Mouse (Mus musculus) heart, adult 2 months (tissue): ENCODE data around the gene Cntn4. TPM values are rescaled to one million over a fixed set of nuclear protein-coding genes. Genes with fewer than 3 reads are reported as not detected.

Experiments
- DNase-seq, 2 experiments: peaks; one replicate each; pipeline ENCODE4 v3.0.0; 2021
- H3K27ac ChIP-seq: fragments of 200-600 bp; 2 replicates; pipeline ENCODE4 v1.8.1; 2022
- H3K27me3 ChIP-seq: fragments of 200-500 bp; 2 replicates; pipeline ENCODE4 v1.6.1; 2012; ENCODE audit warnings: mild to moderate bottlenecking, low read length, inconsistent platforms, mixed read lengths; ENCODE audit not compliant: control insufficient read depth, insufficient read depth
- H3K36me3 ChIP-seq: fragments of 200-500 bp; 2 replicates; pipeline ENCODE4 v1.6.1; 2012; ENCODE audit warnings: low read length, inconsistent platforms; ENCODE audit not compliant: control insufficient read depth, insufficient read depth
- H3K4me1 ChIP-seq: fragments of 200-500 bp; 2 replicates; pipeline ENCODE4 v1.6.1; 2011; ENCODE audit warnings: low read length; ENCODE audit not compliant: control insufficient read depth, insufficient read depth
- H3K4me3 ChIP-seq: fragments of 200-600 bp; 2 replicates; pipeline ENCODE4 v1.8.1; 2022
- H3K79me2 ChIP-seq: fragments of 200-500 bp; replicated peaks from 2 replicates; pipeline ENCODE4 v1.6.1; 2012; ENCODE audit warnings: mild to moderate bottlenecking, inconsistent platforms, low read length, moderate library complexity, mixed read lengths; ENCODE audit not compliant: control insufficient read depth, insufficient read depth
- H3K9ac ChIP-seq: fragments of 200-500 bp; 2 replicates; pipeline ENCODE4 v1.6.1; 2012; ENCODE audit warnings: low read depth, mild to moderate bottlenecking, control low read depth, inconsistent platforms, low read length, mixed read lengths
- CTCF ChIP-seq: fragments of 200-600 bp; IDR thresholded peaks from 2 replicates; pipeline ENCODE4 v1.8.1; 2022; ENCODE audit warnings: antibody characterized with exemption, mild to moderate bottlenecking, moderate library complexity
- EP300 ChIP-seq: fragments of 200-500 bp; IDR thresholded peaks from 2 replicates; pipeline ENCODE4 v1.6.1; 2011; ENCODE audit warnings: low read depth, low read length, control low read depth; ENCODE audit not compliant: insufficient read depth
- POLR2A ChIP-seq: fragments of 200-500 bp; IDR thresholded peaks from 2 replicates; pipeline ENCODE4 v1.6.1; 2011; ENCODE audit warnings: mild to moderate bottlenecking, low read depth, low read length, control low read depth; ENCODE audit not compliant: insufficient read depth
- WGBS: fragments of 180-500 bp; shearing (Covaris S2); methylation state at CpG from one replicate; pipeline ENCODE4 v1.1.7; 2018; 5-methylcytosine and 5-hydroxymethylcytosine counted together
- intact Hi-C: fragments of 180-260 bp; cut with DNase I; formaldehyde crosslinking; loops from one replicate; pipeline ENCODE4 v1.15.1; 2025
- polyA plus RNA-seq: library from polyadenylated mRNA; depleted of rRNA; stranded (reverse); fragments of >200 nt; gene quantifications from 2 replicates; pipeline ENCODE4 v1.2.3, GENCODE M21; 2012
- total RNA-seq, 2 experiments: library from RNA; stranded (reverse); gene quantifications; 2 replicates each; pipeline ENCODE4 v1.2.3; 2021

Gene Cntn4
- total and polyA plus RNA-seq, 3 experiments, result 0.04 TPM; not detected in 2

DNA sequence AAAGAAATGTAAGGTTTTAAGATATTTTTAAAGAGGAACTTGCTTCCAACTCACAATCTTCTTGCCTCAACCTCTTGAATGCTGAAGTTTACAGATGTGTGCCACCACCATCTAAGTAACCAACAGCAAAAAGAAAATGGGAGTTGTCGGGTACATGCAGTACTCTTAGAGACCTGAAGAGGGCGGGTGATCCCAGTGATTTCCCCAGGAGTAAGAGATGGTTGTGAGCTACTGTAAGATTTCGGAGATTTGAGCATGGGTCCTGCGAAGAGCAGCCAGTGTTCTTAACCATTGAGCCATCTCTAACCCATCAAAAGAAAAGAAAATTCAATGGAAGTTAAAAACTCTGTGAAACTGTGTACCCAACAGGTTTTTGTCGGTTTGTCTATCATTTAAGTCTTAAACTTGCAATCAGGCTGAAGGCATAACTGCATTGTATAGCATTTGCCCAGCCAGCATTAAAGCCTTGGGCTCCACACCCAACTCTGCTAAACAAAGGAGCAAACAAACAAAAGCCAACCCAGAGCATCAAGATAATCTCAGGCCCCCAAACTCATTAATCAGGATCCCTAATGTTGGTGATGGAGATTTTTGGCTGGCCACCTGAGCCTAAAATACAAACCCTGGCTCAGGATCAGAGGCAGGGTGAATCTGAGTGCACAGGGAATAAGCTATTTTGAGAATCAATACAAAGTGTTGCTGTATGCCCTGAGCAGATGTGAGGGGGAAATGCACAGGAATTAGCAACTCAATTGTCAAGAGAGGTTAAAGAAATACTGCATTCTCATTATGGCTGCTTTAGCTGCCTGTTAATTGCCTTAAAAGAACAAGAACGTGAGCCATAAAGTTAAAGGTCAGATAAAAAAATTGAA is 986.6 kb downstream of the Cntn4 start:
- Histone ChIP-seq H3K4me3 (no peak overlapping the region), H3K9ac (no peak overlapping the region), H3K27ac (no peak overlapping the region), H3K4me1 (no peaks in the 10 kb centered on the region), H3K36me3 (no peaks in the 10 kb centered on the region), H3K27me3 (no peaks in the 10 kb centered on the region), H3K79me2 (no peaks in the 10 kb centered on the region)
- TF ChIP-seq CTCF, result peak; percentile 76
- no peak for TF ChIP-seq EP300
- 32% methylated on average over 6 of the region's 6 CpGs for WGBS
- DNase-seq, result peak; percentile 12 to 33
- intact Hi-C loops, result loop anchor here (2.0 kb wide), 1 partner anchor 137 kb away; the partner anchor contains the start of gene Crbn

DNA sequence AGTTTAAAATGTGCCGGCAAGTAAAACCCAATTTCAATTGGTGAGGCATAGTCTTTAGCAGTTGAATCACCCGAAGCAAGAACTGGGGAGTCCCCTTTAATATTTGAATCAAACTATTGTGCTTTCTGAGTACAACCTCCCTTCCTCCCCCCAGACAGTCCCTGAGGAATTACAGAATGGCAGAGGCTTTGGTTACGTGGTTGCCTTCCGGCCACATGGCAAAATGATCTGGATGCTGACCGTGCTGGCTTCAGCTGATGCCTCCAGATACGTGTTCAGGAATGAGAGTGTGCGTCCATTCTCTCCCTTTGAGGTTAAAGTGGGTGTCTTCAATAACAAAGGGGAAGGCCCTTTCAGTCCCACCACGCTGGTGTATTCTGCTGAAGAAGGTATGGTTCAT is 998.1 kb downstream of the Cntn4 start:
- H3K4me1 ChIP-seq, result no peaks in the 10 kb centered on the region
- H3K27ac ChIP-seq, result no peak overlapping the region
- no peak for DNase-seq
- H3K27me3 ChIP-seq, result no peaks in the 10 kb centered on the region
- 68% methylated on average over 8 of the region's 8 CpGs for WGBS
- no peaks in the 10 kb centered on the region for H3K36me3 ChIP-seq
- H3K9ac ChIP-seq, result no peak overlapping the region
- H3K79me2 ChIP-seq, result no peaks in the 10 kb centered on the region
- TF ChIP-seq CTCF (no peak), EP300 (no peak), POLR2A (no peak)
- intact Hi-C loops, result no loop called here
- no peak overlapping the region for H3K4me3 ChIP-seq

DNA sequence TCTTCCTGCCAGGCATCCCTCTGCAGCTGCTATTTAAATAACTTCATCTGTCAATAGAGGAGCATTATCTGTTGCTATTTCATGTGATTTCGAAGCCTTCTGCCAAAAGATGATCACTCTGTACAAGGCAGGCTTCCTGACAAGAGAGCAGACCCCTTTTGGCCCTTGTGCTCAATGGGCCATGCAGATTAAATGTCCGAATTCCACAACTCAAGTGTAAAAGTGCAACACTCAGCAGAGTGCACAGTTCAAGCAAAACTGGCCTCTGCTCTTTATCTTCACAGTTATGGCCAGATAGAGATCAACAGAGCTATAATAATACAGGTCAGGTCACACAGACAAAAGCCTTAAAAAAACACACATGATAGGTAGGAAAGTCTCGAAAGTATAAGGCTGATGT is 1024.5 kb downstream of the Cntn4 start:
- no peaks in the 10 kb centered on the region for H3K36me3 ChIP-seq
- WGBS, result 51% methylated on average over 3 of the region's 3 CpGs
- no peak for TF ChIP-seq CTCF
- TF ChIP-seq POLR2A, result no peak
- no peak for TF ChIP-seq EP300
- no peaks in the 10 kb centered on the region for H3K4me1 ChIP-seq
- H3K79me2 ChIP-seq, result no peaks in the 10 kb centered on the region
- intact Hi-C loops, result no loop called here
- no peaks in the 10 kb centered on the region for H3K27me3 ChIP-seq
- H3K4me3 ChIP-seq, result no peak overlapping the region
- H3K9ac ChIP-seq, result no peak overlapping the region
- no peak overlapping the region for H3K27ac ChIP-seq
- DNase-seq, result no peak

DNA sequence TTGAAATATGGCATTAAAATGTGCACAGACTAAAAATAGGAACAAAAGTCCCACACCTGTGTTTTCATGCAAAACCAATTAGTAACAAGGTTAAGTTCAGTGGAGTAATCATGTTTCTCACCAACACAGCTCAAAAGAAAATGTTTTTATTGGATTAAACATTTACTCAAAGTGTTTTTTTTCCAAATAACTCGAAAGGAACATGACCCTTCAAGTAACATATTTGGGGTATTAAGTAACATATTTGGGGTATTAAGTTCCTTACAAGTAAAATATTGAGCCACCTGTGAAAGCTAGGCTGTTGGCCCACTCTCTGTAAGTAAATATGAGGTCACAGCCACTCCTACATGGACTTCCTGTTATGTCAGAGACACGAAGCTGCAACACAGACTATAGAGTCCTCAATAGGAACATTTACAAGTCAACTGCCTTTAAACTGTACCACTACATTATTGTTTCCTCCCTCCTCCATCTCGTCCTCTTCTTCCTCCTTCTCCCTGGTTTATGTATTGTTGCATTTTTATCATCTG is 1028.1 kb downstream of the Cntn4 start:
- intact Hi-C loops, result no loop called here
- no peaks in the 10 kb centered on the region for H3K36me3 ChIP-seq
- no peaks in the 10 kb centered on the region for H3K79me2 ChIP-seq
- WGBS, result 27% methylated on average over 3 of the region's 3 CpGs
- no peaks in the 10 kb centered on the region for H3K4me1 ChIP-seq
- no peaks in the 10 kb centered on the region for H3K27me3 ChIP-seq
- no peak overlapping the region for H3K27ac ChIP-seq
- H3K4me3 ChIP-seq, result no peak overlapping the region
- H3K9ac ChIP-seq, result no peak overlapping the region
- TF ChIP-seq CTCF (no peak), EP300 (no peak), POLR2A (no peak)
- no peak for DNase-seq

DNA sequence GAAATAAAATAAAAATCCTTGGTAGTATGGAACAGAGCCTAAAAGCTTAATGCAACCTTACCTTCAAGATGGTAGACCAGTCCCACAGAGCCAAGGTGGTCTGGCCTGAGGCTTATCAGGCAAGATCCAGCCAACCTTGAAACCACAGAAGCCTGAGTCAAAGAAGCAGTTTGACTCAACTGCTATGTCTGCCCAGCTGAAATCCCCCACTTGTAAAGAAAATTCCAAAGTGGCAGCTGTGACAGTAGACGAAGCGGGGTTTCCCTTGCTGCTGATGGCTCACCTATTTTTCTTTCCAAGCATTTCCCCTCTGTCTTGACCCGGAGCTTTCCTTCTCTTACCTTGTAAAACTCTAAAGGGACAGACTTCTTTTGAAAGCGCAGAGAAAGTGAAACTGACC is 1048.2 kb downstream of the Cntn4 start:
- intact Hi-C loops, result no loop called here
- Histone ChIP-seq H3K9ac (no peak overlapping the region), H3K36me3 (no peaks in the 10 kb centered on the region), H3K27me3 (no peaks in the 10 kb centered on the region), H3K27ac (no peak overlapping the region), H3K79me2 (no peaks in the 10 kb centered on the region), H3K4me1 (no peaks in the 10 kb centered on the region), H3K4me3 (no peak overlapping the region)
- 63% methylated on average over 4 of the region's 4 CpGs for WGBS
- TF ChIP-seq CTCF, result no peak
- TF ChIP-seq POLR2A, result no peak
- DNase-seq, result no peak

DNA sequence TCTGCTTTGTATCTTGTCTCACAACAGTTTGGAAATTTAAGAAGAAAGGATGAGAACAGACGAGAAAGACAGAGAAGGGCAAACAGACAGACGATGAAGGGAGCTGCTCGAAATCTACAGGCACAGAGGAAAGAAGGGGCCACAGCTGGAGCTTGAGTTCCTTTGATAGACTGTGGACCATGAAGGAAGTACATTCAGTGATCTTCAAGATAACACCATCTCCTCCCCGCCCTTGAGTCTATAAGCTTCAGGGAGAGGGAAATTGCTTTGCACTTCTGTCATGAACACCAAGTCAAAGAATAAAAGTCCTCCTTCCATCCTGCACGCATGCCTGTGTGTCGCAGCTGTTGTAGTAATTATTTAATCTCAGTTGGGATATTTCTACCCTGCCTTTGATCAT is 1048.6 kb downstream of the Cntn4 start:
- Histone ChIP-seq H3K27ac (no peak overlapping the region), H3K27me3 (no peaks in the 10 kb centered on the region), H3K9ac (no peak overlapping the region), H3K4me1 (no peaks in the 10 kb centered on the region), H3K79me2 (no peaks in the 10 kb centered on the region), H3K4me3 (no peak overlapping the region), H3K36me3 (no peaks in the 10 kb centered on the region)
- WGBS, result 58% methylated on average over 6 of the region's 6 CpGs
- no peak for DNase-seq
- TF ChIP-seq CTCF, result no peak
- TF ChIP-seq POLR2A, result no peak
- TF ChIP-seq EP300, result no peak
- intact Hi-C loops, result no loop called here
